Mouse (Mus musculus): ENCODE data around the gene Cenpi. TPM values are rescaled to one million over a fixed set of nuclear protein-coding genes. Genes with fewer than 3 reads are reported as not detected.

Gene Cenpi
- 10.4 and 12.6 TPM in 2 replicates for polyA plus RNA-seq (2012; rRNA removed)

GRCm38 (mm10) chrX:134307534-134308274 is at the start of gene Cenpi:
Gene Cenpi (plus strand): TSS chrX:134308084.

GRCm38 (mm10) chrX:134276275-134277160 is 31.4 kb upstream of the Cenpi start, which contains the start of gene Trmt2b:
Gene Trmt2b (minus strand): TSS chrX:134276984.

GRCm38 (mm10) chrX:134403863-134404583 is 96.1 kb downstream of the Cenpi start, which contains the start of gene Drp2:
Gene Drp2 (plus strand): TSS chrX:134404551.

Other genes with a start within 250 kb of the Cenpi start
- gene Cstf2, start 248.9 kb upstream of the Cenpi start, polyA plus RNA-seq (2012; rRNA removed): 12.7 and 13.7 TPM in 2 replicates
- 0.07 and 0.08 TPM in 2 replicates for gene Xkrx, start 146.0 kb upstream of the Cenpi start, polyA plus RNA-seq (2012; rRNA removed)
- gene Arl13a, start 120.6 kb upstream of the Cenpi start, polyA plus RNA-seq (2012; rRNA removed): not detected in 2 replicates
- not detected in 2 replicates for gene Nox1, start 86.1 kb upstream of the Cenpi start, polyA plus RNA-seq (2012; rRNA removed)
- gene Trmt2b, start 31.1 kb upstream of the Cenpi start, polyA plus RNA-seq (2012; rRNA removed): 4.8 and 5.7 TPM in 2 replicates
- gene Tmem35a, start 12.9 kb upstream of the Cenpi start, polyA plus RNA-seq (2012; rRNA removed): 0.36 and 0.37 TPM in 2 replicates
- gene Drp2, start 96.5 kb downstream of the Cenpi start, polyA plus RNA-seq (2012; rRNA removed): 0.37 and 0.43 TPM in 2 replicates
- gene Taf7l, start 168.4 kb downstream of the Cenpi start, polyA plus RNA-seq (2012; rRNA removed): 0.02 TPM in 1 of 2 replicates, not detected in the other
- 21.7 and 24.8 TPM in 2 replicates for gene Timm8a1, start 233.8 kb downstream of the Cenpi start, polyA plus RNA-seq (2012; rRNA removed)